Mouse (Mus musculus): ENCODE measurements around the gene Ep400. TPM values are rescaled to one million over a fixed set of nuclear protein-coding genes. Genes with fewer than 3 reads are reported as not detected.

Ep400 gene
- polyA plus RNA-seq, 1 experiment from 2014 or later: 49.2 TPM

- Histone ChIP-seq H3K4me3 (ENCODE audit: low read length) (no peak overlapping the region), H3K9me3 (ENCODE audit: low read length) (no peaks in the 10 kb centered on the region), H3K36me3 (ENCODE audit: insufficient read depth, low read length) (peaks cover 74% of the 10 kb centered on the region), H3K27ac (ENCODE audit: low read length) (no peak overlapping the region), H3K4me1 (ENCODE audit: insufficient read depth, low read length) (no peaks in the 10 kb centered on the region), H3K4me2 (replicated peaks; ENCODE audit: low read depth, low read length) (no peak overlapping the region), H3K27me3 (ENCODE audit: insufficient read depth, low read length) (no peaks in the 10 kb centered on the region), H3K9ac (replicated peaks; ENCODE audit: low read length) (no peak overlapping the region)
- WGBS: 90% methylated on average over 4 of the region's 4 CpGs
- no peak for ATAC-seq (ENCODE audit: low FRiP score, low TSS enrichment)
Observed at GRCm38 (mm10) chr5:110698617-110699016, 71.9 kb downstream of the Ep400 start.

DNA sequence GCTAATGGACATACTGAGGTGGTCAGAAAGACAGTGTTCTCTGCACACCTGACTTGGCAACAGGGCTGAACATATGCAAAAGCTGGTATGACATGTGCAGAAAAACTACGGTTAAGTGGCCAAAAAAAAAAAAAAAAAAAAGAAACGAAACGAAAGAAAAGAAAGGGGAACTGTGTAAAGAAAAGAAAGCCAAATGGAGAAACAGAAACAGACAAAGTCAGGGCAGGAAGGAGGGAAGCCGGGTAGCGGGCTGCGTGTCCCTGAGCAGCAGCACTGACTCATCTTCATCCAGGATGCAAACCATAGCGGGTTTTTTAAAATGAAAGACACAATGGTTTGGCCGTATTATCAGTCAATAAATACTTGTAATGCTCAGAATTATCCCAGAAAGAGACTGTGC lies 88.5 kb downstream of the Ep400 start:
- Histone ChIP-seq H3K9me3 (ENCODE audit: low read length) (no peaks in the 10 kb centered on the region), H3K4me1 (ENCODE audit: insufficient read depth, low read length) (no peaks in the 10 kb centered on the region), H3K27me3 (ENCODE audit: insufficient read depth, low read length) (no peaks in the 10 kb centered on the region), H3K9ac (replicated peaks; ENCODE audit: low read length) (no peak overlapping the region), H3K4me3 (ENCODE audit: low read length) (no peak overlapping the region), H3K4me2 (replicated peaks; ENCODE audit: low read depth, low read length) (no peak overlapping the region), H3K27ac (ENCODE audit: low read length) (no peak overlapping the region), H3K36me3 (ENCODE audit: insufficient read depth, low read length) (peaks cover 79% of the 10 kb centered on the region)
- 88% methylated on average over 7 of the region's 8 CpGs for WGBS
- ATAC-seq (ENCODE audit: low FRiP score, low TSS enrichment): no peak

GRCm38 (mm10) chr5:110665486-110666121 lies 104.9 kb downstream of the Ep400 start:
- no peak for ATAC-seq (ENCODE audit: low FRiP score, low TSS enrichment)
- WGBS: 76% methylated on average over 6 of the region's 6 CpGs
- H3K36me3 ChIP-seq (ENCODE audit: insufficient read depth, low read length): peaks cover 79% of the 10 kb centered on the region

GRCm38 (mm10) chr5:110664750-110665269 lies 105.7 kb downstream of the Ep400 start:
- Histone ChIP-seq H3K4me1 (ENCODE audit: insufficient read depth, low read length) (no peaks in the 10 kb centered on the region), H3K4me3 (ENCODE audit: low read length) (no peak overlapping the region), H3K36me3 (ENCODE audit: insufficient read depth, low read length) (peaks cover 71% of the 10 kb centered on the region), H3K9ac (replicated peaks; ENCODE audit: low read length) (no peak overlapping the region), H3K27ac (ENCODE audit: low read length) (no peak overlapping the region), H3K9me3 (ENCODE audit: low read length) (no peaks in the 10 kb centered on the region), H3K27me3 (ENCODE audit: insufficient read depth, low read length) (no peaks in the 10 kb centered on the region), H3K4me2 (replicated peaks; ENCODE audit: low read depth, low read length) (no peak overlapping the region)
- 76% methylated on average over 2 of the region's 2 CpGs for WGBS
- ATAC-seq (ENCODE audit: low FRiP score, low TSS enrichment): no peak

More at GRCm38 (mm10) chr5:110665486-110666121, 104.9 kb downstream of the Ep400 start:
- Histone ChIP-seq H3K27ac (ENCODE audit: low read length) (no peak overlapping the region), H3K4me2 (replicated peaks; ENCODE audit: low read depth, low read length) (no peak overlapping the region), H3K9ac (replicated peaks; ENCODE audit: low read length) (no peak overlapping the region), H3K4me1 (ENCODE audit: insufficient read depth, low read length) (no peaks in the 10 kb centered on the region), H3K9me3 (ENCODE audit: low read length) (no peaks in the 10 kb centered on the region), H3K27me3 (ENCODE audit: insufficient read depth, low read length) (no peaks in the 10 kb centered on the region), H3K4me3 (ENCODE audit: low read length) (no peak overlapping the region)

DNA sequence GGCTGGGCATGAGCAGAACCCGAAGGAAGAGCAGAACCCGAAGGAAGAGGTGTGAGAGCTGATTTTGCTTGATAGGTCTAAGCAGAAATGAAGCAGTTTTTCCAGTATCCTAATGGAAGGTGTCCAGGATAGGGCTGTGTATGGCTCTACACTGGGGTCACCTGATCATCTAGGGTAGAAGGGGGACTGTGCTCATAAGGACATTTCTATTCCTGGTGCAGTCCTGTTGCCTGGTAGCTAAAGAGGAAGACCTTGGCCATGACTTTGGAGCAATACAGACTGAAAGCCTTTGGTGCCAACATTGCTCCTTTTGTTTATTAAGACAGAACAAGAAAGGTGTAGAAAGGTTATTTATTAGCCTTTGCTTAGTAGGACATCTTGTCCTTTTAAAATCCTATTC lies 106.5 kb downstream of the Ep400 start:
- H3K4me1 ChIP-seq (ENCODE audit: insufficient read depth, low read length): no peaks in the 10 kb centered on the region
- no peak overlapping the region for H3K9ac ChIP-seq (replicated peaks; ENCODE audit: low read length)
- H3K27ac ChIP-seq (ENCODE audit: low read length): no peak overlapping the region
- no peak for ATAC-seq (ENCODE audit: low FRiP score, low TSS enrichment)
- 87% methylated on average over 2 of the region's 2 CpGs for WGBS
- H3K4me2 ChIP-seq (replicated peaks; ENCODE audit: low read depth, low read length): no peak overlapping the region
- no peak overlapping the region for H3K4me3 ChIP-seq (ENCODE audit: low read length)
- H3K36me3 ChIP-seq (ENCODE audit: insufficient read depth, low read length): peaks cover 66% of the 10 kb centered on the region
- no peaks in the 10 kb centered on the region for H3K27me3 ChIP-seq (ENCODE audit: insufficient read depth, low read length)
- no peaks in the 10 kb centered on the region for H3K9me3 ChIP-seq (ENCODE audit: low read length)

- H3K36me3 ChIP-seq (ENCODE audit: insufficient read depth, low read length): peaks cover 63% of the 10 kb centered on the region
- ATAC-seq (ENCODE audit: low FRiP score, low TSS enrichment): no peak
Observed at GRCm38 (mm10) chr5:110659682-110660081, 110.8 kb downstream of the Ep400 start.

DNA sequence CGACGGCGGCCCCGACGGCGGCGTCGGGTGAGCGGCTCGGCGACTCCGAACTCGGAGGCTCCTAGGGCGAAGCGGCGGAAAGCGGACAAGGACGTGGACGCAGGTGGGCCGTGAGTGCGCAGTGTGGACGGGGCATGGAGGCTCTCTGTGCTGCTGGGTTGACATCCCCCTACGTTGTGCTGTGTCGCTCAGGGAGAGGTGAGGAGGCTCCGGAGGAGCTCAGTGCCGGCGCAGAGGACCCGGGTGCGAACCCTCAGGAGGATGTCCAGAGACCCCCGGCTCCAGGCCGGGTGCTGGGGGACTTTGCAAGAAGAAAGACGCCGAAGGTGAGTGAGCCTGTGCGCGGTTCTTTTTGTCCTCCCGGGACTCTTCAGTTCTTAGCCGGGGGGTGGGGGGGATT lies 116.8 kb downstream of the Ep400 start:
- under 1% methylated on average over 37 of the region's 37 CpGs for WGBS
- peaks cover 15% of the 10 kb centered on the region for H3K4me1 ChIP-seq (ENCODE audit: insufficient read depth, low read length)
- H3K9ac ChIP-seq (replicated peaks; ENCODE audit: low read length): peak overlapping the region; percentile 94
- no peak overlapping the region for H3K27ac ChIP-seq (ENCODE audit: low read length)
- H3K4me3 ChIP-seq (ENCODE audit: low read length): peak overlapping the region; percentile 98
- H3K4me2 ChIP-seq (replicated peaks; ENCODE audit: low read depth, low read length): peak overlapping the region; percentile 95
- ATAC-seq (ENCODE audit: low FRiP score, low TSS enrichment): peak; percentile 66
- H3K27me3 ChIP-seq (ENCODE audit: insufficient read depth, low read length): no peaks in the 10 kb centered on the region
- H3K9me3 ChIP-seq (ENCODE audit: low read length): no peaks in the 10 kb centered on the region
- peaks cover 67% of the 10 kb centered on the region for H3K36me3 ChIP-seq (ENCODE audit: insufficient read depth, low read length)

More at GRCm38 (mm10) chr5:110659682-110660081, 110.8 kb downstream of the Ep400 start:
- Histone ChIP-seq H3K4me2 (replicated peaks; ENCODE audit: low read depth, low read length) (no peak overlapping the region), H3K9ac (replicated peaks; ENCODE audit: low read length) (no peak overlapping the region), H3K27ac (ENCODE audit: low read length) (no peak overlapping the region), H3K4me1 (ENCODE audit: insufficient read depth, low read length) (no peaks in the 10 kb centered on the region), H3K9me3 (ENCODE audit: low read length) (no peaks in the 10 kb centered on the region), H3K27me3 (ENCODE audit: insufficient read depth, low read length) (no peaks in the 10 kb centered on the region), H3K4me3 (ENCODE audit: low read length) (no peak overlapping the region)

GRCm38 (mm10) chr5:110652719-110653648 lies 117.5 kb downstream of the Ep400 start, which contains the start of the genes Noc4l and Ddx51:
Gene Noc4l, minus strand, starts transcription at chr5:110653417.
Gene Ddx51, plus strand, starts transcription at chr5:110653451.
- WGBS: under 1% methylated on average over 91 of the region's 91 CpGs
- peak within 1 kb of the TSS; percentile 94 for H3K9ac ChIP-seq (replicated peaks; ENCODE audit: low read length)
- H3K4me1 ChIP-seq (ENCODE audit: insufficient read depth, low read length): peaks cover 15% of the 10 kb centered on the region
- no peak within 1 kb of the TSS for H3K27ac ChIP-seq (ENCODE audit: low read length)
- peak; percentile 84 for ATAC-seq (ENCODE audit: low FRiP score, low TSS enrichment)
- no peaks in the 10 kb centered on the region for H3K9me3 ChIP-seq (ENCODE audit: low read length)
- H3K4me3 ChIP-seq (ENCODE audit: low read length): peak within 1 kb of the TSS; percentile 98
- peak within 1 kb of the TSS; percentile 95 for H3K4me2 ChIP-seq (replicated peaks; ENCODE audit: low read depth, low read length)
- H3K36me3 ChIP-seq (ENCODE audit: insufficient read depth, low read length): peaks cover 67% of the 10 kb centered on the region
- no peaks in the 10 kb centered on the region for H3K27me3 ChIP-seq (ENCODE audit: insufficient read depth, low read length)

DNA sequence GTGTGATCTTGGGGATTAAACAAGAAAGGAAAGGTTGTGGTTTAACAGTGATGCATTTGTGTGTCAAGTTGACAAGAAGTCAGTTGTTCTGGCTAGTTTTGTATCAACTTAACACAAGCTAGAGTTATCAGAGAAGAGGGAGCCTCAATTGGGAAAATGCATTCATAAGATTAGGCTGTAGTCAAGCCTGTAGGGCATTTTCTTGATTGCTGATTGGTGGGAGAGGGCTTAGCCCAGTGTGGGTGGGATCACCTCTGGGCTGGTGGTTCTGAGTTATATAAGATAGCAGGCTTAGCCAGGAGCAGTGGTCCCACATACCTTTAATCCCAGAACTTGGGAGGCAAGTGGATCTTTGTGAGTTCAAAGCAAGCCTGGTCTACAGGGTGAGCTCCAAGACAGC lies 124.1 kb downstream of the Ep400 start:
- H3K9me3 ChIP-seq (ENCODE audit: low read length): no peaks in the 10 kb centered on the region
- H3K4me1 ChIP-seq (ENCODE audit: insufficient read depth, low read length): no peaks in the 10 kb centered on the region
- no peak overlapping the region for H3K4me3 ChIP-seq (ENCODE audit: low read length)
- no peak for ATAC-seq (ENCODE audit: low FRiP score, low TSS enrichment)
- H3K4me2 ChIP-seq (replicated peaks; ENCODE audit: low read depth, low read length): no peak overlapping the region
- no peak overlapping the region for H3K9ac ChIP-seq (replicated peaks; ENCODE audit: low read length)
- peaks cover 55% of the 10 kb centered on the region for H3K36me3 ChIP-seq (ENCODE audit: insufficient read depth, low read length)
- no peak overlapping the region for H3K27ac ChIP-seq (ENCODE audit: low read length)
- H3K27me3 ChIP-seq (ENCODE audit: insufficient read depth, low read length): no peaks in the 10 kb centered on the region
